Mouse (Mus musculus) myocyte (in vitro differentiated cells): Measurements from ENCODE around the gene Abcc2.

Experiments
- CEBPB ChIP-seq: IDR thresholded peaks from 2 replicates; pipeline ENCODE4 v1.6.1; 2011; ENCODE audit warnings: mild to moderate bottlenecking, moderate library complexity; ENCODE audit not compliant: poor library complexity, insufficient read depth, severe bottlenecking
- E2F4 ChIP-seq: IDR thresholded peaks from one replicate; pipeline ENCODE4 v1.6.1; 2011; ENCODE audit warnings: mild to moderate bottlenecking, control low read depth, moderate library complexity; ENCODE audit not compliant: insufficient read depth
- MAX ChIP-seq: IDR thresholded peaks from one replicate; pipeline ENCODE4 v1.6.1; 2011; ENCODE audit warnings: low read depth, mild to moderate bottlenecking, control low read depth
- MYOD1 ChIP-seq, 3 experiments: IDR thresholded peaks; one replicate each; pipeline ENCODE4 v1.6.1; 2011; ENCODE audit warnings: control low read depth in 2 of 3, low read depth in 2 of 3, mild to moderate bottlenecking in 2 of 3, moderate library complexity in 1 of 3; ENCODE audit not compliant: insufficient read length in 2 of 3, control insufficient read depth in 1 of 3
- MYOG ChIP-seq, 3 experiments: IDR thresholded peaks; one replicate each; pipeline ENCODE4 v1.6.1; 2011; ENCODE audit warnings: control low read depth in 2 of 3, low read depth in 2 of 3, mild to moderate bottlenecking in 2 of 3; ENCODE audit not compliant: insufficient read length in 2 of 3, control insufficient read depth in 1 of 3, insufficient read depth in 1 of 3
- POLR2A ChIP-seq: IDR thresholded peaks from one replicate; pipeline ENCODE4 v1.6.1; 2011; ENCODE audit warnings: low read depth, mild to moderate bottlenecking, control low read depth, moderate library complexity; ENCODE audit not compliant: insufficient read length
- POLR2AphosphoS2 ChIP-seq: IDR thresholded peaks from one replicate; pipeline ENCODE4 v1.6.1; 2011; ENCODE audit warnings: low read depth, control low read depth; ENCODE audit not compliant: insufficient read length
- REST ChIP-seq: IDR thresholded peaks from one replicate; pipeline ENCODE4 v1.6.1; 2011; ENCODE audit warnings: mild to moderate bottlenecking, control low read depth, moderate library complexity; ENCODE audit not compliant: insufficient read depth, insufficient read length
- SRF ChIP-seq: IDR thresholded peaks from one replicate; pipeline ENCODE4 v1.6.1; 2011; ENCODE audit warnings: low read depth; ENCODE audit not compliant: control insufficient read depth, insufficient read length
- TCF12 ChIP-seq: IDR thresholded peaks from one replicate; pipeline ENCODE4 v1.6.1; 2011; ENCODE audit warnings: mild to moderate bottlenecking, control low read depth; ENCODE audit not compliant: poor library complexity, insufficient read depth, severe bottlenecking
- TCF3 ChIP-seq: IDR thresholded peaks from one replicate; pipeline ENCODE4 v1.6.1; 2011; ENCODE audit warnings: low read depth, control low read depth; ENCODE audit not compliant: insufficient read length
- USF1 ChIP-seq: IDR thresholded peaks from one replicate; pipeline ENCODE4 v1.6.1; 2011; ENCODE audit warnings: low read depth, mild to moderate bottlenecking, control low read depth, moderate library complexity

DNA sequence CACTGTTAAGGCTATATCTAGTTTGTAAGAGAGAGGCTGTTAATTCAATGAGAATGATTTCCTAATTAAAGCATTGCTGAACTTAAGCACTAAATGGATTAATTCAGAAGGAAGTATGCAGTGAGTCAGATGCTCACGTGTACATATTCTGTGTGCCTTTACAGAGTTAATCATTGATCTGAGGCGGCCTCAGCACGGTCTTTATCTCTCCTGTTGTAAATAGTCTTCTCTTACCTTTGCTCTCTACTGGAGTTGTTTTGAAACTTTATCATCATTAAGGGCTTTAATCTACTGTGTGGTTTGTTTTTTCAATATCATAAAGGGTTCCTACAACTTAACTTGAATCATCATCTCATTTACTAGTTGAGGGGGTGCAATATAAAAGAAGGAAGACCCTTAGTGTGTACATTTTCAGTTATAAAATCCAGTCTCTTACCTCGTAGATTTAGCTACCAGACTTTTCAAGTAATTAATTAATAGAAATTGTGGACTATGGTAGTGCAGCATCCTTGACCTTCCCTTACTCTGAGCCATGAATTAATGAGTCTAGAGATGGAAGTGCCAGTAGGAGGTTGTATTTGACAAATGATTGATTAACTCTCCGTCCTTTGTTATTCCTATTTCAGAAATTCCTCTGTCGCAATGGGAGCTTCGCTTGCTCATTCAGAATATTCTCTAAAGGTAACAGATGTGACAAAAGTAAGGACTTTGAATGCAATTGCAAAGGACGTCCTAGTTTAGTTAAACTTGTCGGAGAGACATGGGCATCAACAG lies 14.3 kb upstream of the Abcc2 start:
- TF ChIP-seq MAX (no peak), POLR2A (no peak), SRF (no peak), USF1 (no peak), CEBPB (no peak), TCF12 (no peak), MYOD1 (IDR thresholded peaks at IDR 0.05; ENCODE audit: control insufficient read depth in 1 of 3, insufficient read length in 2 of 3, low read depth in 2 of 3) (no peak), TCF3 (no peak), POLR2AphosphoS2 (no peak), E2F4 (no peak), REST (no peak), MYOG (IDR thresholded peaks at IDR 0.05; ENCODE audit: control insufficient read depth in 1 of 3, insufficient read depth in 1 of 3, insufficient read length in 2 of 3, low read depth in 2 of 3) (no peak)
